Mouse (Mus musculus): ENCODE results near the gene Nedd4.

- TF ChIP-seq CTCF (IDR thresholded peaks at IDR 0.05; ENCODE audit: extremely low read depth, insufficient read depth, low read length) (no peak), POLR2A (IDR thresholded peaks at IDR 0.05; ENCODE audit: extremely low read depth, insufficient read depth, low read length) (no peak)
Measured at GRCm38 (mm10) chr9:72705270-72705669, 43.1 kb downstream of the Nedd4 start.
